Mouse (Mus musculus) adrenal gland, postnatal 4 days (tissue): ENCODE data around the gene Esrra. TPM values are rescaled to one million over a fixed set of nuclear protein-coding genes. Genes with fewer than 3 reads are reported as not detected.

Experiments
- DNase-seq, 2 experiments: peaks; one replicate each; pipeline ENCODE4 v3.0.0; 2021 to 2022; ENCODE audit warnings: low spot score in 2 of 2, mixed read lengths in 2 of 2
- total RNA-seq, 2 experiments: library from RNA; stranded (reverse); gene quantifications; 2 replicates each; pipeline ENCODE4 v1.2.3; 2021

Esrra gene
- total RNA-seq, 2 experiments from 2014 or later = 47.0 to 47.9 TPM

DNA sequence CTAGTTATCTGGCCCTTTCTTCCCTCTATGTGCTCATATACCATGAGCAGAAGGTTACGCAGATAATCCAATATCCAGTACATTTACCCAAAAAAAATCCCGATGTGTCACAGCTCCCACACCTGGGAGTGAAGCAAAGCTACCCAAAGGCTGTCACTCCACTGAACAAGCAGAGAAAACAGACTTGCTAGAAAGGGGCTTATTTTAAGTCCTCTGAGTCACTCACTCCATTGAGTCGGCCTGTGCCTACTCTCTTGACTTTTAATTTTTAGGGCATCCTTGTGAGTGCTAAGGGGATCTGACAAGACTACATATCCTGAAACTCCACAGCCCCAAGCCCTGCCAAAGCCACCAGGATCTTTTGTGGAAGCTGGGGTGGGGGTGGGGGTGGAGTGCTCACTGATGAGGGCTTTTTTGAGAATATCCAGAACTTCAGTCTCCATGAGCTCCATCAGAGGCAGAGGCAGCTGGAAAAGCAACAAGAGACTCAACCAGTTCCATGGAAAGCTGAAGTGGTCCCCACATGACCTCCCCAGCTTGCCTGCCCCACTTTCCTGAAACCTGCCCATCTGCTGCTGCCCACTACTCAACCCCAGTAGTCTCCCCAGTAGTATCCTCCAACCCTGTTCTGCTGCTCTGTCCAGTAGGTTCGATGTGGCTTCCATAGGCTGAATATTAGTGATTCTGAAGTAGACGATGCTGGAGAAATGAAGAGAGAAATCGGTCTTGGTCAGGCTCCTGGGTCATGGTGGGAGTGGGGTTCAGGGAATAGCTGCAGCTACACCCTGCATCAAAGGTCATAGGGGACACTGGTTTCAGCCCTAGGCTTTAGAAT is 1.5 kb upstream of the Esrra start:
- DNase-seq = no peak

DNA sequence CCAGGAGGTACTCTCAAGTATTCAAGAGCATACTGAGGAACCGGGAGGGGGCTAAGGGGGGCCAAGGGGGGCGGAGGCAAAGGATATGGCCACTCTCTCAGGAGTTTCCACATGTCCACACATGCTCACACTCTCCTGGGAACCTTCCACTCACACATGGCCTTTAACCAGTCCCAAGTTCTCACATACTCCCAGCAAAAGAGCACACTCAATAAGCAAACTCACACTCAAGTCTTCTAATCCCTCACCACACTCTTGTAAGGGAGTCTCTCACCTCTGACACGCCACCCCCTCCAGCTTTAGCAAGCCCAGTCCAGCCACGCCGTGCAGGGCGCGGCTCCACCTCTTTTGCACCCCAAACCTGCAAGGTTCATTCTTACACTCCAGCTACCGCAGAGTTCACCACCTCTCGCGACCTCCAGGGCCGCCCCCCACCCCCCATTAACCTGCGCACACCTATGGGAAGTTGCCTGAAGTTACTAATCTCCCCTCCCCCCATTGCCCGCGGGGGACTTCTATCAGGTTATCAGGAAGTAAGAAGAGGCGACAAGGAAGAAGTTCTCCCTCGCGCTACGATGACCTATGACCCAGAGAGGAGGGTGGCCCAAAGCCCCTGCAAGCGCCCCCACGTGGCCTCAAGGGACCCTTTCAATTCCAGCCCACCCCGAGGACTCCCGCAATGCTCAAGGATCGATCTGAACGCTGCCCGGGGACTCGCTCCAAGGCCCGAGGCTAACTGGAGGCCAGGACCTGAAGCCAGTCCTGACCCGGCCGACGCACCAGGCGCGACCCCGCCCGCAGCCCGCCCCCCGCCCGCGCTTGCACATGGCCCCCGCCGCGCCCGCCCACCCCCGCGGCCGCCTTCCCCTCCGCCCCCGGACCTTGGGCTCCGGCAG is 624 bp downstream of the Esrra start:
- no peak for DNase-seq

DNA sequence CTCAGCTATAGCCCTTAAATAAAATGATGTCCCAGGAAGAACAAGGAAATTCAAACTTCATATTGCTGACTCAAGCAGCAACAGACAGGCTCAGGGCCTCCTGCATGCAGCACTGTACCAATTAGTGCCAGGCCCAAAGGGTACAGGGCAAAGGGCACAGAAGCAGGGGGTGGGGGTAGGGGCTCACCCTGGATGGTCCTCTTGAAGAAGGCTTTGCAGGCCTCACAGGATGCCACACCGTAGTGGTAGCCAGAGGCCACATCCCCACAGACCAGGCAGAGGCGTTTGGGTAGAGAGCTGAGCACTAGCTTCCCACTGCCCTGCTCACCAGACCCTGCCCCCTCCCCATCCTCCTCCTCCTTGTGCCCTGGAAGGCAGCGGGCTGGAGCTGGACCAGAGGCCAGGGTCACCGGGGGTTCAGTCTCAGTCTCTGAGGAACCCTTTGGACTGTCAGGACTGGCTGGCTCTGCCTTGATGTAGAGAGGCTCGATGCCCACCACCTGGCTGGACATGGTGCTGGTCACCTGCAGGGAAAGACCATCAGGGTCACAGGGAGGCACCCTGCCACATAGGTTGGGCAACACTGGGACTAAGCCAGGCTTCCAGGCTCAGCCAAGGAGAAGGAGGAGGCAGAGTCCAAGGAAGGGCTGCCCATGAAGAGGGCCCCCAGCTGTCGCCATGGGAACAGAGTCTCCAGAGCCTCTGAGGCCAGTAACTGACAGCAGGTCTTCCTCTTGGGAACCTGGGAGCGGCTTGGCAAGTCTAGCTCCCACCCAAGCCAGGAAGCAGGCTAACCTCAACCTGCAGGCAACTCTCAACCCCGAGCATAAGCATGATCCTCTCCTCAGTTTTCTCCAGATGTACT is 1.5 kb downstream of the Esrra start:
- DNase-seq = no peak

DNA sequence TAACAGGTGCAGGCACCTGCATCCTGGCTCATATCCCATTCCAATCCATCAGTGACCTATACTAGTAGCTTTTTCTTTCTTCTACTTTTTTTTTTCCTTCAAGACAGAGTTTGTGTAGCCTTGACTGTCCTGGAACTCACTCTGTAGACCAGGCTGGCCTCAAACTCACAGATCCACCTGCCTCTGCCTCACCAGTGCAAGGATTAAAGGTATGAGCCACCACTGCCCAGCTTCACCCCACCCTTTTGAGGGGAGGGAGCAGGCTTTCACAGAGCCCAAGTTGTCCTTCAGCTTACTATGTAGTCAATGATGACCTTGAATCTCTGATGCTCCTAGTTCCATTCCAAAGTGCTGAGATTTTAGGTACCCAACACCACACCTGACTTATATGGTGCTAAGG is 2.2 kb downstream of the Esrra start:
- DNase-seq = no peak

DNA sequence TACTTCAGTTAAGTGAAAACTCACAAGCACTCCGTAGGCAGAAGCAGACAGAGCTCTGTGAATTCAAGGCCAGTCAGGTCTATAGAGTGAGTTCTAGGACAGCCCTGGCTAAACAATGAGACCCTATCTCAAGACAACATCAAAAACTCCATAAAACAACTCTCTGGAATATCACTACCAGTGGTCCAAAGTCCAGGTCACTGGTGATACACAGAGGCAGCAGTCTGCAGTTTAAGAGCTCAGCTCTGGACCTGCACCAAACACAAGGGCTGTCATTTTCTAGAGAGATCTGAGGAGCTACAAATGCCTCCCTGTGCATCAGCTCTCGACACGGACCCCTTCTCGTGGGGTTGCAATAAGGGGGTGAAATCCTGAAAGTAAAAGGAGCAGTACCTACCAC is 3.3 kb downstream of the Esrra start:
- no peak for DNase-seq

DNA sequence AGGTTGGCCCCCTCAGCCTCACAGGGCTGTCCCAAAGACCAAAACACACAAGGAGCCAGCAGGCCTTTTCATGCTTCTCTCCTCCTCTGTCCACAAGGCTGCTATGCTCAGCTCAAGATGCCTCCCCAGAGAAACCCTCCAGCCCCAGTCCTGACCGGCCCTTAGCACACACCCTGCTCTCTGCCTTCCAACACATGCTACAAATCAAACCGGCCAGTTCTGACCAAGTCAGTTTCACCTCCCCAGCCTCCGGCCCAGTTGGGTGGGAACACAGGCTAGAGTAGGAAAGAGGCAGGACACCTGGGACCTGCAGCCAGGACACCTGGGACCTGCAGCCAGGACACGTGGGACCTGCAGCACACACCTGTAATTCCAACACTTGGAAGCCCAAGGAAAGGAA is 5.1 kb downstream of the Esrra start:
- DNase-seq = no peak

DNA sequence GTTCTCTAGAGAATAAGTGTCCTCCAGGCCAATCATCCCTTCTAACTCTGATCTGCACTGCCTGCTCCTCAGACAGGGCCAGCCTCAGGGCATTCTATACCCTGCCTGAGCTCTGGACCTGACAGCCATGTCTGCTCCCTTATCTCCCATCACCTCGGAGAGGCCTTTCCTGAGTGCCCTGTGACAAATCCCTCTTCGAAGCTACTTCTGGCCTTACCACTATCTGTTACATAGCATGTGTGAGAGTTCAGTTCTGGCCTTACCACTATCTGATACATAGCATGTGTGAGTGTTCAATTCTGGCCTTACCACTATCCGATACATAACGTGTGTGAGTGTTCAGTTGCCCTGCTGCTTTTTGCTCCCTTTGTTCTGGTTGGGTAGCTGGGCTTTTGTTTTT is 6.3 kb downstream of the Esrra start:
- no peak for DNase-seq

DNA sequence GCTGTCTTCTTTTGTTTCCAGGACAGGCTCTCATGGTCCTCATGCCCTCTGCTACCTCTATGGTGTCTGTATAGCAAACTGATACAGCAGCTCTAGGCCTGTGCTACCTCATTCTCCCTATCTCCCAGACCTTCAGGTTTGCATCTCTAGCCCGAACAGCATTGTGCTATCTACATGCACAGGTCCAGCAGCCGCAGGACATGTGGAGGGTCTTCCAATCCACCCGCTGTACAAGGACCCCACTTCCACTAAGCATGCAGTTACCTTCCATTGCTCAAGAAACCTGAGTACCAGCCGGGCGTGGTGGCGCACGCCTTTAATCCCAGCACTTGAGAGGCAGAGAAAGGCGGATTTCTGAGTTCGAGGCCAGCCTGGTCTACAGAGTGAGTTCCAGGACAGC is 7.1 kb downstream of the Esrra start:
- no peak for DNase-seq

DNA sequence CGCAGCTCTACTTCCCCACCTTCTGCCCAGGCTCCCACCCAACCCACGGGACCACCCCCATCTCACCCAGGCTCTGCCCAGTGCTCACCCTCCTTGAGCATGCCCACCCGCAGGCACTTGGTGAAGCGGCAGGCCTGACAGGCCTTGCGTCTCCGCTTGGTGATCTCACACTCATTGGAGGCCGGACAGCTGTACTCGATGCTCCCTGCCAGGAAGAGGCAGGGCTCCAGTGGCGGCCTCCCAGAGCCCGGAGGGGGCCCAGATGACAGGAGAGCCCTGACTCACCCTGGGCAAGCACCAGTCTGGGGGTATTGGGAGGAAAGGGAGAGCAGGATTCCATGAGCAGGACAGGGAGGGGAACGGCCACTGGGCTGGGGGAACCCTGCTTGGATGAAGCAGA is 7.6 kb downstream of the Esrra start:
- no peak for DNase-seq

DNA sequence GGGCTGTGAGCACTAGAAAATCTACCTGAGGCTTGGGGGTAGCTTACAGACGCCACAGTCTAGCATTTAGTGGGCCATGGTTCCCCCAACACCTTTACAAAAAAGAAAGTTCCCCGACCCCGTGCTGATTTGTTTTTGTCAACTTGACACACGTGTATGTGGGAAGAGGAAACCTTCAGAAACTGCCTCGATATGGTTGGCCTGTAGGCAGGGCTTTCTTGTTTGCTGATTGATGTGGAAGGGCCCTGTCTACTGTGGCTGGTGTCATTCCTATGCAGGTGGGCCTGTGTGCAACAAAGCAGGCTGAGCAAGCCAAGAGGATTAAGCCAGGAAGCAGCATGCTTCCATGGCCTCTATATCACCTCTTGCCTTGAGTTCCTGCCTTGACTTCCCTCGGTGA is 8.6 kb downstream of the Esrra start:
- DNase-seq = no peak

DNA sequence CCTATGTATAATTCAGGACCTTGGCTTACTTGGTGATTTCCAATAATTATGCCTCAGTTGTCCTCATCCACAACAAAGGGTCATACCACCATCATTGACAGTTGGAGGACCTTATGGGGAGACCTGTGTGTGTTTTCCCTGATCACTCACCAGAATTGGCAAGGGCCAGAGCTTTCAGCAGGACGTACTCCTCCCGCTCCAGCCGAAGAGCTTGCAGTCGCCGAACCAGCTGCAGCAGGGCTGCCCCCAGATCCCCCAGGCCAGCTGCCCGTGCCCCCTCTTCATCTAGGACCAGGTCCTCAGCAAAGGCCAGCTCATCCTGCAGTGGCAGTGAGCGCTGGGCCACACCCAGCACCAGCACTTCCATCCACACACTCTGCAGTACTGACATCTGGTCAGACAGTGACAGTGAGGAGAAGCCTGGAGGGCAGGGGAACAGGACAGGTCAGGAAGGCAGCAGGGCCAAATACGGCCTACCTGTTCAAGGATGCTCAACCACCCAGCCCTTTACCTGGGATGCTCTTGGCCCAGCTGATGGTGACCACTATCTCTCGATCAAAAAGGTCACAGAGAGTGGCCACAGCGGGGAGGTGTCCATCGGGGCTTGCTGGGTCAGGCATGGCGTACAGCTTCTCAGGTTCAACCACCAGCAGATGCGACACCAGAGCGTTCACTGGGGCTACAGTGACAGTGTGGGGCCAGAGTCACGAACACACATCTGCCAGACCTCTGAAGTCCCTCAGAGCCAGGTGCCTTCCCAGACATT is 9.2 kb downstream of the Esrra start:
- DNase-seq = peak in 1 of 2 experiments; percentile 2

DNA sequence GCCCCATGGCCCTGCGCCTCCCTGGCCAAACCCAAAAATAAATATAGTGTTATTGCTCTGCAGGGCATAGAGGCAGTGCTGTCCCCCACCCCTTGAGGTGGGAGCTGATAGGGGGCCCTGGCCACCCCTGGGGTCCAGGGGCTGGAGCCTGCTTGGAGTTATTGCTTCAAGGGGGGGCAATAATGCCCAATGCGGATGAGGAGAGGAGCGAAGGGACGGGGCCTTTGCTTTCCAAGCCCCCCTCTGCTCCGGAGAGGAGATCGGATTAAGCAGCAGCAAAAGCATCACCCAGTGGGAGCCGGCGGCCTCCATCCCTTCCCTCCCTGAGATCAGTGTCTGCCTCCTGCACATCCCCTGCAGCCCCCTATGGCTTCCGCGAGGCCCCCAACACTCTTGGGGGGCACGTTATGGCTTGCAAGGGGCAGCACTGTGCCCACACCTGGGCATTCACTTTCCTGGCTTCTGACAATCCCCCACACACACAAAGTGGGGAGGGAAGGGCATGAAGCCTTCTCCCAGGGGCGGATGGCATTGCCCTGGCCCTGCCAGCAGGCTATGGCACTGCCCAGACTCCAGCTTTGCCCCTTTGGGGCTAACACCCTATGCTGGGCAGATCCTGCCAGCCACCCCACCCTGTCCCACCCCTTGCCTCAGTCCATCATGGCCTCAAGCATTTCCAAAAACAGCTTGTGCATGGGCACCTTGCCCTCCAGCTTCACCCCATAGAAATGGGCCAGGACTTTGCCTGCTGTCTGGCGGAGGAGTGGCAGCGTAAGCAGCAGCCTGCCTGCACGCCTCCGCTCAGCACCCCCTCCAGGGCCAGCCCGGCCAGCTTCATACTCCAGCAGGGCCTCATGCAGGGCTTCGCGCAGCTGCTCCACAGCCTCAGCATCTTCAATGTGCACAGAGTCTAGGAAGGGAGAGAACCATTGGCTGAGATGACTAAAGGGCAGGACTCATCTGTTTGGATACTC is 10.2 kb downstream of the Esrra start:
- DNase-seq = peak in 1 of 2 experiments; percentile 4

DNA sequence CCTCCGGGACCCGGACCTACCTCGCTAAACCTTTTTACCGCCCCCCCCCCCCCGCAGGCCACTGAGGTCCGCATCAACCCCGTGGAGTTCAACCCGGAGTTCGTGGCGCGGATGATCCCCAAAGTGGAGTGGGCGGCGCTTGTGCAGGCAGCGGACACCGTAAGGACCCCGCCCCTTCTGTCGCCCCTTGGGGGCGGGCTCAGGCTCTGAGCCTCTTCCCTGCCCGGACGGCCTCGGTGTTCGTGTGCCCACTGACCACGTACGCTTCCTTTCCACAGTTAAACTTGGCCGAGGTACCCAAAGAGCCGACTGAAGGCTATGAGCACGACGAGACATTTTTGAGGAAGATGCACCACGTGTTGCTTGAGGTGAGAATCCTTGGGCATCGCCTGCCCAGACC is 11.3 kb downstream of the Esrra start:
- DNase-seq = peak in 1 of 2 experiments; percentile 35

DNA sequence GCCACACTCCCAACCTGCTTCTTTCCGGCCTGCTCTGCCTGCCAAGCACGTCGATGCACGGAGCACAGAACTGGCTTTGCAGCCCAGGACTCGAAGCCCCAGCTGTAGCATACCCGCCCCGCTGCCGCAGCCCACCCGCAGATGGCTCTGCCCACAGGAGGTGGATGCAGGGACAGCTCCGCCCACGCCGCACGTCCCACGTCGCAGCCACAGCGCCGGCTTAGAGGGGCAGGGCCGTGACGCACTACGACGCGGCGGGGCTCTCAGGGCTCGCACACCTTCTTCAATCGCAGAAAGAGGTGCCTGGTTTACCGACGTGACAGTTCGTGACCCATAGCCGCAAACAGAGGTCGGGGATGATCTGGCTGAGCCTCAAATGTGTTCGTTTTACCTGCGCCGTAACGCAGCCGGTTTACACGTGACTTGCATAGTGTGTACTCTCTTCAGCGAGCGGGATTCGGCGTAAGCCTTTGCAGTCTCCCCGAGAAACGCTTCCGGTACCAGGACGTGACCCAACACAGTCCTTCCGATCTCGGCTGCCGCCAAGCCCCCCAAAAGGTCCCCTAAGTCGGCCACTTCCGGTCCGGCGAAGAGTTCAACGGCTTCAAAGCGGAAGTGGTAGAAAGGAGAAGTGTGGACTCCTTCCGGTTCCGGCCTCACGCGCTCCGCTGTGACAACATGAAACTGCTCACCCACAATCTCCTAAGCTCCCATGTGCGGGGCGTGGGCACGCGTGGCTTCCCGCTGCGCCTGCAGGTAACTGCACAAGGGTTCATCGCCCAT is 11.9 kb downstream of the Esrra start, which contains the start of the genes Trmt112 and Prdx5:
TSS of gene Trmt112 (plus strand) at position 192 of the 783 bp plus-strand sequence.
TSS of gene Prdx5 (minus strand) at position 600 of the 783 bp plus-strand sequence.
- peak; percentile 64 to 81 for DNase-seq

DNA sequence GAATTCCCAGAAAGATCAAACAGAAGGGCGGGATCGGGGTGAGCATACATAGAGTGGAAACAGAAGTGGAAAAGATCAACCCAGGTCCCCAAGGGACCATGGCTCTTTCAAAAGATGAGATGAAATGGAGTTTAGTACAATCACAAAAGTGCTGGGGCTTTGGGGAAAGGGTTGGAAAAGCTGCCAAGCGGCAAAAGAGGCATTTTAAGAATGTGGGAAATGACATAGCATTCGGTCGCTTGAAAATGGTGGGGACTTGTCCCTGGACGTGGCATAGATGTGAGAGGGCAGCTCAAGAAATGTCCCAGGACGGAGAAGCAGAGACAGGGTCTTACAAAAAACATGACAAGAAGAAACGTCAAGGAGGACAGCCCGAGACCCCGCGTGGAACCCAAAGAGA is 12.6 kb downstream of the Esrra start:
- DNase-seq = no peak

DNA sequence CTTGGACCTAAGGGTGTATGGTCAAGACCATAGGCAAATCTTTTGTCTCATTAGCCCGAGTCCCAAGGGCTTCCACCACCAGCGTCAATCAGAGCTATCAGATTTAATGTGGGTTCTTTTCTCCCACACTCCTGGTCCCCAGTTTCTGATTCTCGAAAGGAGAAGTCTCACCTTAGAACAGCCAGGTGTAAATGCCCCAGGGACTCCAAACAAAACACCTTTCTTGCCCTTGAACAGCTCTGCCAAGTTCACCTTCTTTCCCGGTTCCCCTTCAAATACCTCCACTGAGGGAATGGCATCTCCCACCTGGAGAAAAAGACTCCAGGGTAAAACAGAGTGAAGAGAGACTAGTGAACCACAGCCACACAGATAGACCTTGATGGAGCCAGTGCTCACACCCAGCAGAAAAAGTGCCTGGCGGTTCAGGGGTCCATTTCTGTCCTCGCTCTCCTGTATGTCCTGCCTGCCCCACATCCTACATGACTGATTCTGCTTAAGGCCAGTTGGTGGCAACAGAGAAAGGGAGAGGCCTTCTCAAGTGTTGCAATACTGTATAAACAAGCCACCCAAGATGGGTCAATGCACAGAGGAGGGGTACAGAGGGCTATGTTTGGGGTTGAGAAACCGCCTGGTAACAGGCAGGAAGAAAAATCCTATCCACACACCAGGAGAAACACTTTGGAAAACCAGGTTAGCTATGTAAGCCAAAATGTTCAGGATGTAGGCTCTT is 13.6 kb downstream of the Esrra start:
- DNase-seq = no peak

DNA sequence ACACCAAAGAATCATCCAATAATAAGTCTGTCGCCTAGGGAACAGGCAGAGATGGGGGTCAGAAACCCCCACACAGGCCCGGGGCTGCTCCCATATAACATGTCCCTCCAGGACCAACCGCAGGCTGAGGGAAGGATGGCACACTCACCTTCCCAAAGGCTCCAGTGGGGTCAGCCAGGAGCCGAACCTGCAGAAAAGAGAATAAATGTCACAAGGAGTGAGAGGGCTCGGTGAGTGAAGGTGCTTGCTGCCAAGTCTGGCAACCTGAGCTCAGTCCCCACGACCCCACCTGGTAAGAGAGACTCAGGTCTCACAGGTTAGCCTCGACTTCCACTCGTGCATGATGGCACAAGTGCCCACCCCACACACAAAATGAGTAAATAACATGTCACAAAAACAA is 14.5 kb downstream of the Esrra start:
- no peak for DNase-seq

DNA sequence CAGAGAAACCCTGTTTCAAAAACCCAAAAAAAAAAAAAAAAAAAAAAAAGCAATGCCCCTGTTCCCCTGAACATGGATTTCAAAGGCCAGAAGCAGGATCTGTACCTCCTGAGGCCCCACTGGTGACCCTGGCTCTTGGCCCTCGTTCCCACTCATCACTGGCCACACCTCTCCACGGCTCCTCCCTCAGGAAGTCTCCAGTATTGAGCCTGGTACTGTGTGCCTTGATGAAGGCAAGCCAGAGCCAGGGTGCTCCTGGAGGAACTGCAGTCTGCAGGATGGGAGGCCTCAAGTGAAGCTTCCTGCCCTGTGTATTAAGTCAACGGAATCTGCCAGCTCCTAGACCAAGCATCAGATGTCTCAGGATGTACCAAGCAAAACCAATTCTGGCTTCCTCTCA is 15.4 kb downstream of the Esrra start:
- no peak for DNase-seq
